ENCODE assay signal across 26 mouse cellular contexts in the genomic region with DNA sequence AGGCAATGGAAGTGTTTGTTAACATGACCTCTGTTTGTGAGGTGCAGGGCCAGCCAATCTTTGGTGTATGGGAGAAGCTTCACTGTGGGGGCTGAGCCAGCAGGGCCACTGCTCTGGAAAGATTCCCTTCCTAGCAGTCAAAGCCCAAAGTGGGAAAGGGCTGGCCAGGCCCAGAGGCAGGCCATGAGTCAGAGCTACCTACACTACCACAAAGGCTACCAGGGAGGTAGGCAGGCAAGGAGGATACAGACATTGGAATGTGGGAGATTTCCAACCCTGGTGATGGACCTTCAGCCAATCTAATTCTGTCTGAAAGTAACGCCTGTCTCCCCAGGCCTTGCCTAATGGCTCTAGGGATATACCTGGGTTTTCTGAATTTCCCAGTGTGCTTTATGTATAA. TPM values are rescaled to one million over a fixed set of nuclear protein-coding genes. Genes with fewer than 3 reads are reported as not detected.
DNase-seq lines count a peak whose midpoint lies in the region; ATAC-seq and TF ChIP-seq lines count a peak whose summit lies in the region.
"Had no signal": no experiment of that assay in that cellular context is flagged by ENCODE, and none has a peak within 500 bp of the region (broad histone marks: within the 10 kb centered on the region; RNA-seq: fewer than 3 reads in every experiment).

No protein-coding gene starts in this region.

- WGBS in hindbrain, postnatal 0 days, result 91% methylated on average over 1 of the region's 1 CpGs

- POLR2A ChIA-PET in Patski (lab: Charles Lee), result interaction anchor here (0.6 to 0.8 kb wide), 3 partner anchors 17 to 54 kb away, joined by 3 to 5 read pairs (median 4); no protein-coding TSS in a partner anchor

- no peaks in the 10 kb centered on the region for H3K27me3 ChIP-seq in Patski
- H3K27me3 ChIP-seq in hindbrain, postnatal 0 days (ENCODE audit: insufficient read depth, low read length), result no peaks in the 10 kb centered on the region
- H3K27me3 ChIP-seq: CH12.LX had no signal

- TF ChIP-seq CTCF in Patski (IDR thresholded peaks at IDR 0.05), result no peak
- no peak for TF ChIP-seq CTCF in hindbrain, postnatal 0 days (IDR thresholded peaks at IDR 0.05; ENCODE audit: low read depth)

- no peaks in the 10 kb centered on the region for H3K9me3 ChIP-seq in hindbrain, postnatal 0 days (ENCODE audit: low read length)
- H3K9me3 ChIP-seq: G1E had no signal

- no peaks in the 10 kb centered on the region for H3K4me1 ChIP-seq in hindbrain, postnatal 0 days (ENCODE audit: insufficient read depth, low read length)

- no peak overlapping the region for H3K4me2 ChIP-seq in hindbrain, postnatal 0 days (ENCODE audit: low read depth, low read length)

- CTCF ChIA-PET in Patski (lab: Charles Lee), result interaction anchor here (0.7 to 1.8 kb wide), 4 partner anchors 11 to 141 kb away, joined by 3 to 5 read pairs (median 4); no protein-coding TSS in a partner anchor

- no peak overlapping the region for H3K4me3 ChIP-seq in hindbrain, postnatal 0 days (ENCODE audit: low read length)

- in situ Hi-C loops in Patski (cut with MboI; ENCODE audit: low pct_unique_long_range_greater_than_20kb), result no loop called here

- no peak overlapping the region for H3K9ac ChIP-seq in hindbrain, postnatal 0 days (replicated peaks; ENCODE audit: low read length)

- peak; percentile 87 for ATAC-seq in Patski
- ATAC-seq in hindbrain, postnatal 0 days, result no peak
- ATAC-seq: activated CD4-positive, CD25-positive, alpha-beta regulatory T cell, adult 4 months; CD4-positive, CD25-positive, alpha-beta regulatory T cell, adult 4 months had no signal

- DNase-seq in 3T3-L1 (ENCODE audit: low read depth, low spot score) (peak; percentile 81), NIH3T3 (ENCODE audit: low read depth) (peak; percentile 44), Patski (ENCODE audit: low read depth, low spot score) (peak; percentile 85)
- peak; percentile 44 for DNase-seq in Muller cell, postnatal 12 days (ENCODE audit: inconsistent ontology term)
- DNase-seq in adrenal gland, adult 18-20 months (ENCODE audit: low spot score in 2 of 2), result no peak
- DNase-seq in heart, postnatal 14 days, result no peak
- DNase-seq in hindbrain, postnatal 0 days (ENCODE audit: low spot score), result no peak
- no peak for DNase-seq in gastrocnemius, adult 18-20 months (ENCODE audit: low spot score)
- DNase-seq: adrenal gland, adult 2 months; adrenal gland, adult 8-10 months; adrenal gland, postnatal 10 days; adrenal gland, postnatal 14 days; adrenal gland, postnatal 25 days; adrenal gland, postnatal 36 days; B cell, adult 2 months; cerebellum, adult 11 months; cerebellum, adult 11-12 months; cerebellum, adult 18-20 months; cerebellum, adult 2 months; cerebellum, adult 8-10 months; cerebellum, adult 9-10 months; cerebellum, adult 9-11 months had no signal

- H3K27ac ChIP-seq in hindbrain, postnatal 0 days, result no peak overlapping the region

- intact Hi-C loops in heart, postnatal 14 days (cut with DNase I), result loop anchor here (5.0 kb wide), 1 partner anchor 139 kb away; no protein-coding TSS in a partner anchor

- peaks cover 12% of the 10 kb centered on the region; the same call in 1 of the 2 replicates for H3K36me3 ChIP-seq in hindbrain, postnatal 0 days (ENCODE audit: insufficient read depth, low read length)
- H3K36me3 ChIP-seq: G1E had no signal

RNA-seq across cellular contexts. Expression of a gene that starts 21.2 kb away (rescaled TPM):
- 52.6 TPM for polyA plus RNA-seq in Patski (2021)
- 10 to 100 TPM; 11.4 to 14.3 TPM for total RNA-seq in adrenal gland, adult 18-20 months (2021)
- total RNA-seq in heart, postnatal 14 days (2021), result 10 to 100 TPM in 1 of 2 experiments, 1 to 10 TPM in 1; 8.1 to 10.2 TPM
- 19.1 and 43.1 TPM in 2 replicates for total RNA-seq in hindbrain, postnatal 0 days (2014; rRNA removed)
- 22.1 and 24.8 TPM in 2 replicates for polyA plus RNA-seq in hindbrain, postnatal 0 days (2015; fragmentation: Nextera tagmentation; extraction: Ambion mirVana)
- total RNA-seq in gastrocnemius, adult 18-20 months (2021), result 1 to 10 TPM; 1.6 to 2.2 TPM

RNA-seq across cellular contexts. Expression of a gene that starts 23.9 kb away (rescaled TPM):
- polyA plus RNA-seq in Patski (2021), result 22.7 TPM
- total RNA-seq in adrenal gland, adult 18-20 months (2021), result 10 to 100 TPM; 12.7 to 14.9 TPM
- 10 to 100 TPM in 1 of 2 experiments, 1 to 10 TPM in 1; 8.6 to 10.8 TPM for total RNA-seq in heart, postnatal 14 days (2021)
- total RNA-seq in hindbrain, postnatal 0 days (2014; rRNA removed), result 44.6 and 46.7 TPM in 2 replicates
- 17.9 and 18.1 TPM in 2 replicates for polyA plus RNA-seq in hindbrain, postnatal 0 days (2015; fragmentation: Nextera tagmentation; extraction: Ambion mirVana)
- 1 to 10 TPM; 4.5 to 5.3 TPM for total RNA-seq in gastrocnemius, adult 18-20 months (2021)

RNA-seq across cellular contexts. Expression of a gene that starts 32.1 kb away (rescaled TPM):
- polyA plus RNA-seq in Patski (2021), result 95.0 TPM
- total RNA-seq in adrenal gland, adult 18-20 months (2021), result 10 to 100 TPM; 26.5 to 70.6 TPM
- total RNA-seq in heart, postnatal 14 days (2021), result 10 to 100 TPM; 31.6 to 31.9 TPM
- total RNA-seq in hindbrain, postnatal 0 days (2014; rRNA removed), result 253 and 260 TPM in 2 replicates
- 53.5 and 60.3 TPM in 2 replicates for polyA plus RNA-seq in hindbrain, postnatal 0 days (2015; fragmentation: Nextera tagmentation; extraction: Ambion mirVana)
- 1 to 10 TPM; 4.1 to 5.4 TPM for total RNA-seq in gastrocnemius, adult 18-20 months (2021)

RNA-seq across cellular contexts. Expression of a gene that starts 43.0 kb away (rescaled TPM):
- polyA plus RNA-seq in Patski (2021), result 0.76 TPM
- 1 to 10 TPM in 1 of 2 experiments, under 1 TPM in 1; 0.17 to 1.5 TPM for total RNA-seq in adrenal gland, adult 18-20 months (2021)
- total RNA-seq in heart, postnatal 14 days (2021), result under 1 TPM; 0.46 to 0.65 TPM
- 11.8 and 12.6 TPM in 2 replicates for total RNA-seq in hindbrain, postnatal 0 days (2014; rRNA removed)
- 9.4 and 9.7 TPM in 2 replicates for polyA plus RNA-seq in hindbrain, postnatal 0 days (2015; fragmentation: Nextera tagmentation; extraction: Ambion mirVana)
- total RNA-seq in gastrocnemius, adult 18-20 months (2021), result under 1 TPM in 1 of 2 experiments, not detected in 1; 0.36 TPM

Comparison
In these comparisons a context has a peak if more than half of its experiments do, and no peak if none do; other contexts are left out.
1. DNase-seq: peak in 3T3-L1 (single experiment), Muller cell, postnatal 12 days (single experiment), NIH3T3 (single experiment) and Patski (single experiment); none in adrenal gland, adult 18-20 months (0 of 2), heart, postnatal 14 days (0 of 2), hindbrain, postnatal 0 days (single experiment) and gastrocnemius, adult 18-20 months (single experiment).
2. RNA of a gene that starts 32.1 kb away (total RNA-seq): 253 to 260 TPM in hindbrain, postnatal 0 days, 26.5 to 70.6 TPM in adrenal gland, adult 18-20 months and 31.6 to 31.9 TPM in heart, postnatal 14 days; 4.1 to 5.4 TPM in gastrocnemius, adult 18-20 months; every median in the first group is over 4 times any median in the second.